Mouse (Mus musculus): ENCODE data around the gene Barhl1. TPM values are rescaled to one million over a fixed set of nuclear protein-coding genes. Genes with fewer than 3 reads are reported as not detected.

Barhl1 gene
- polyA plus RNA-seq (2012; rRNA removed): 10.6 and 13.4 TPM in 2 replicates

GRCm38 (mm10) chr2:28916513-28916865 is at the start of gene Barhl1:
Gene Barhl1 (minus strand): TSS chr2:28916668.

Other genes with a start within 250 kb of the Barhl1 start
- 0.88 and 1.3 TPM in 2 replicates for gene Spaca9, start 216.9 kb downstream of the Barhl1 start, polyA plus RNA-seq (2012; rRNA removed)
- 1.7 and 2.0 TPM in 2 replicates for gene Ak8, start 216.5 kb downstream of the Barhl1 start, polyA plus RNA-seq (2012; rRNA removed)
- 23.3 and 23.5 TPM in 2 replicates for gene Gtf3c4, start 76.3 kb downstream of the Barhl1 start, polyA plus RNA-seq (2012; rRNA removed)
- 12.5 and 12.9 TPM in 2 replicates for gene Ddx31, start 76.3 kb downstream of the Barhl1 start, polyA plus RNA-seq (2012; rRNA removed)
- 0.61 and 1.4 TPM in 2 replicates for gene Cfap77, start 138.4 kb upstream of the Barhl1 start, polyA plus RNA-seq (2012; rRNA removed)
- 16.9 and 17.8 TPM in 2 replicates for gene Ttf1, start 143.6 kb upstream of the Barhl1 start, polyA plus RNA-seq (2012; rRNA removed)
- gene Setx, start 207.5 kb upstream of the Barhl1 start, polyA plus RNA-seq (2012; rRNA removed): 17.4 and 17.6 TPM in 2 replicates